Mouse (Mus musculus): Measurements from ENCODE around the gene Mybpc3.

DNA sequence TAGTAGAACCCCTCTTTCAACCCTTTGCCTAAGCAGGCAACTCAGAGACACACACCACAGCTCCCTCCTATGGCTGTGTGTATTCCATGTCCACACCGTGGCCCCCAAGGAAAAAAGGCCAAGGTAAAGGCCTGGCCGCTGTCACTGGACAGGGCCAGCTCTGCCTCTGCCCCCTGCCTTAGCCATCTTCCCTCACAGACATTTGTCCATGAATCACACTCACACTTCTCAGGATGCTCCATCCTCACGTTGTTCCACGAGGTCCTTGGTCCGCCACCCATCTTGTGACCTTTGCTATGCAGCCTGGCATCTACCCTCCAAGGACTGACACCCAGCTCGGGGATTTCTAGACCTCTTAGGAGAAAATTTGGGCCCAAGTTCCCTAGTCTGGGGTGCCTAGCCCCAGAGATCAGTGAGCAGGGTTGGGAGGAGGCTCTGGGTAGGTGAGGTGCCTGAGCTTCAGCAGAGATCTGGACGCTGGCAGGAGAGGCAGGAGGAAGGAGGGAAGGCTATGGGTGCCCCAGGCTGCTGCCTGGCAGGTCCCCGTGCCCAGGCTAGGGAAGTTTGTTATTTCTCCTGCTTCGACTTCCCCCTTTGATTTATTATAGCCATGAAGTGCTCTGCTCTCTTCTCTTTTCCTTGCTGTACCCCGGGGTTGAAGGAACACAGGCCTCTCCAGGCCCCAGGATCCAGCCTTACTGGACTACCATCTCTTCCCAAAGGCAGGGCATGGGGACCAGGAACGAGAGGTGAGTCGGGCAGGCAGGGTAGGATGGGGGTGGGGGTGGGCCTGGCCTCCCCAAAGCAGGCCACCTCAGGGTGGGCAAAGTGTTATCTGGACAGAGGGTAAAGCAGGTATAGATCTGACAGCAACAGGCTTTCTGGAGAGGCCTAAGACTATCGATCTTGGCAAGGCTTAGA lies 35.9 kb upstream of the Mybpc3 start, which contains the start of gene Spi1:
- TF ChIP-seq CTCF (IDR thresholded peaks at IDR 0.05; ENCODE audit: extremely low read depth, insufficient read length, insufficient replicate concordance, low read depth, low read length) (no peak), POLR2A (IDR thresholded peaks at IDR 0.05; ENCODE audit: low read depth, low read length) (no peak)
